Mouse (Mus musculus) embryonic facial prominence, embryonic 14.5 days (tissue): ENCODE measurements around the gene Cd9. TPM values are rescaled to one million over a fixed set of nuclear protein-coding genes. Genes with fewer than 3 reads are reported as not detected.

Experiments used
- ATAC-seq: fragments of 200-750 bp; cut with Nextera tagmentation; 2 replicates; pipeline ENCODE4 v1.8.0; 2017; ENCODE audit warnings: low read depth, moderate number of reproducible peaks, moderate TSS enrichment
- DNase-seq: peaks from one replicate; pipeline ENCODE4 v3.0.0-alpha.2; 2015; ENCODE audit warnings: low spot score
- H3K27ac ChIP-seq: fragments of 300-500 bp; sonication (generic); replicated peaks from 2 replicates; pipeline ENCODE4 v1.5.1; 2014; ENCODE audit warnings: low read depth, mild to moderate bottlenecking, low read length, moderate library complexity
- H3K27me3 ChIP-seq: fragments of 300-500 bp; sonication (generic); replicated peaks from 2 replicates; pipeline ENCODE4 v1.6.1; 2014; ENCODE audit warnings: low read length; ENCODE audit not compliant: control insufficient read depth, insufficient read depth
- H3K36me3 ChIP-seq: fragments of 300-500 bp; sonication (generic); 2 replicates; pipeline ENCODE4 v1.6.1; 2014; ENCODE audit warnings: low read length, mixed read lengths; ENCODE audit not compliant: control insufficient read depth, insufficient read depth
- H3K4me1 ChIP-seq: fragments of 300-500 bp; sonication (generic); 2 replicates; pipeline ENCODE4 v1.6.1; 2014; ENCODE audit warnings: antibody characterized with exemption, low read length; ENCODE audit not compliant: control insufficient read depth, insufficient read depth
- H3K4me2 ChIP-seq: fragments of 300-500 bp; sonication (generic); 2 replicates; pipeline ENCODE4 v1.6.1; 2014; ENCODE audit warnings: low read depth, mild to moderate bottlenecking, low read length, moderate library complexity, mixed read lengths
- H3K4me3 ChIP-seq: fragments of 300-500 bp; sonication (generic); 2 replicates; pipeline ENCODE4 v1.5.1; 2014; ENCODE audit warnings: low read depth, mild to moderate bottlenecking, low read length
- H3K9ac ChIP-seq: fragments of 300-500 bp; sonication (generic); 2 replicates; pipeline ENCODE4 v1.6.1; 2014; ENCODE audit warnings: low read depth, mild to moderate bottlenecking, low read length, moderate library complexity, mixed read lengths
- H3K9me3 ChIP-seq: fragments of 300-500 bp; sonication (generic); 2 replicates; pipeline ENCODE4 v1.6.1; 2016; ENCODE audit warnings: low read length; ENCODE audit not compliant: control insufficient read depth
- WGBS: fragments of 180-500 bp; shearing (Covaris S2); extraction: QIAGEN DNeasy Blood & Tissue Kit; methylation state at CpG from one replicate; pipeline ENCODE4 v1.1.7; 2014; 5-methylcytosine and 5-hydroxymethylcytosine counted together
- polyA plus RNA-seq: library from polyadenylated mRNA; unstranded; fragments of >200 nt; fragmentation: Nextera tagmentation; extraction: Ambion mirVana; gene quantifications from 2 replicates; pipeline ENCODE4 v1.2.1, GENCODE M21; 2014

Cd9 gene
- polyA plus RNA-seq, 1 experiment from 2014 or later = 245 TPM

GRCm38 (mm10) chr6:125445381-125445780 is 49.2 kb downstream of the Cd9 start:
- ATAC-seq = no peak
- 79% methylated on average over 6 of the region's 6 CpGs for WGBS
- no peak overlapping the region for H3K4me2 ChIP-seq

GRCm38 (mm10) chr6:125442591-125442990 is 52.0 kb downstream of the Cd9 start:
- H3K9me3 ChIP-seq = no peaks in the 10 kb centered on the region
- WGBS = 51% methylated on average over 10 of the region's 10 CpGs
- ATAC-seq = no peak

More at GRCm38 (mm10) chr6:125445381-125445780, 49.2 kb downstream of the Cd9 start:
- H3K9ac ChIP-seq = no peak overlapping the region
- H3K4me3 ChIP-seq = no peak overlapping the region
- no peak for DNase-seq
- no peak overlapping the region for H3K27ac ChIP-seq
- peaks cover 3% of the 10 kb centered on the region for H3K4me1 ChIP-seq
- H3K27me3 ChIP-seq = no peaks in the 10 kb centered on the region
- H3K9me3 ChIP-seq = no peaks in the 10 kb centered on the region
- no peaks in the 10 kb centered on the region for H3K36me3 ChIP-seq

GRCm38 (mm10) chr6:125436753-125437152 is 57.8 kb downstream of the Cd9 start:
- no peaks in the 10 kb centered on the region for H3K4me1 ChIP-seq
- ATAC-seq = no peak
- no peaks in the 10 kb centered on the region for H3K27me3 ChIP-seq
- H3K4me2 ChIP-seq = no peak overlapping the region
- H3K4me3 ChIP-seq = no peak overlapping the region
- no peak overlapping the region for H3K27ac ChIP-seq
- DNase-seq = no peak
- no peaks in the 10 kb centered on the region for H3K36me3 ChIP-seq
- H3K9ac ChIP-seq = no peak overlapping the region
- 94% methylated on average over 3 of the region's 3 CpGs for WGBS
- H3K9me3 ChIP-seq = no peaks in the 10 kb centered on the region

More at GRCm38 (mm10) chr6:125442591-125442990, 52.0 kb downstream of the Cd9 start:
- H3K36me3 ChIP-seq = no peaks in the 10 kb centered on the region
- no peak overlapping the region for H3K9ac ChIP-seq
- no peak overlapping the region for H3K4me3 ChIP-seq
- no peaks in the 10 kb centered on the region for H3K27me3 ChIP-seq
- H3K4me2 ChIP-seq = no peak overlapping the region
- peak; percentile 47 for DNase-seq
- H3K4me1 ChIP-seq = peaks cover 3% of the 10 kb centered on the region
- no peak overlapping the region for H3K27ac ChIP-seq

GRCm38 (mm10) chr6:125434735-125435518 is 59.7 kb downstream of the Cd9 start:
- Histone ChIP-seq H3K4me2 (no peak overlapping the region), H3K4me1 (peaks cover 6% of the 10 kb centered on the region; the same call in 1 of the 2 replicates), H3K9me3 (no peaks in the 10 kb centered on the region), H3K36me3 (no peaks in the 10 kb centered on the region), H3K27ac (no peak overlapping the region), H3K27me3 (no peaks in the 10 kb centered on the region), H3K4me3 (no peak overlapping the region), H3K9ac (no peak overlapping the region)
- DNase-seq (no peak), ATAC-seq (no peak)
- 47% methylated on average over 5 of the region's 5 CpGs for WGBS

GRCm38 (mm10) chr6:125433704-125434447 is 60.7 kb downstream of the Cd9 start:
- Histone ChIP-seq H3K27ac (no peak overlapping the region), H3K4me2 (no peak overlapping the region), H3K36me3 (no peaks in the 10 kb centered on the region), H3K4me1 (peaks cover 6% of the 10 kb centered on the region; the same call in 1 of the 2 replicates), H3K9ac (no peak overlapping the region), H3K4me3 (no peak overlapping the region), H3K9me3 (no peaks in the 10 kb centered on the region), H3K27me3 (no peaks in the 10 kb centered on the region)
- 85% methylated on average over 5 of the region's 6 CpGs for WGBS
- ATAC-seq (no peak), DNase-seq (no peak)

GRCm38 (mm10) chr6:125433257-125433656 is 61.3 kb downstream of the Cd9 start:
- peaks cover 6% of the 10 kb centered on the region; the same call in 1 of the 2 replicates for H3K4me1 ChIP-seq
- DNase-seq (no peak), ATAC-seq (no peak)
- H3K36me3 ChIP-seq = no peaks in the 10 kb centered on the region
- no peak overlapping the region for H3K4me2 ChIP-seq
- H3K27ac ChIP-seq = no peak overlapping the region
- WGBS = 34% methylated on average over 3 of the region's 3 CpGs
- H3K9ac ChIP-seq = no peak overlapping the region
- no peaks in the 10 kb centered on the region for H3K27me3 ChIP-seq
- H3K9me3 ChIP-seq = no peaks in the 10 kb centered on the region
- H3K4me3 ChIP-seq = no peak overlapping the region

GRCm38 (mm10) chr6:125432522-125432921 is 62.1 kb downstream of the Cd9 start:
- Histone ChIP-seq H3K9me3 (no peaks in the 10 kb centered on the region), H3K4me2 (no peak overlapping the region), H3K4me1 (peaks cover 6% of the 10 kb centered on the region; the same call in 1 of the 2 replicates), H3K9ac (no peak overlapping the region), H3K27ac (no peak overlapping the region), H3K27me3 (no peaks in the 10 kb centered on the region), H3K4me3 (no peak overlapping the region), H3K36me3 (no peaks in the 10 kb centered on the region)
- DNase-seq = no peak
- ATAC-seq = no peak
- WGBS = 73% methylated on average over 7 of the region's 7 CpGs

GRCm38 (mm10) chr6:125430982-125431381 is 63.6 kb downstream of the Cd9 start:
- Histone ChIP-seq H3K9me3 (no peaks in the 10 kb centered on the region), H3K4me3 (no peak overlapping the region), H3K4me2 (no peak overlapping the region), H3K27ac (no peak overlapping the region), H3K4me1 (peaks cover 8% of the 10 kb centered on the region; the same call in 1 of the 2 replicates), H3K9ac (no peak overlapping the region), H3K36me3 (no peaks in the 10 kb centered on the region), H3K27me3 (no peaks in the 10 kb centered on the region)
- WGBS = 64% methylated on average over 3 of the region's 3 CpGs
- DNase-seq (no peak), ATAC-seq (no peak)
